Mouse (Mus musculus): Measurements from ENCODE around the gene Dand5.

The Dand5 gene

DNA sequence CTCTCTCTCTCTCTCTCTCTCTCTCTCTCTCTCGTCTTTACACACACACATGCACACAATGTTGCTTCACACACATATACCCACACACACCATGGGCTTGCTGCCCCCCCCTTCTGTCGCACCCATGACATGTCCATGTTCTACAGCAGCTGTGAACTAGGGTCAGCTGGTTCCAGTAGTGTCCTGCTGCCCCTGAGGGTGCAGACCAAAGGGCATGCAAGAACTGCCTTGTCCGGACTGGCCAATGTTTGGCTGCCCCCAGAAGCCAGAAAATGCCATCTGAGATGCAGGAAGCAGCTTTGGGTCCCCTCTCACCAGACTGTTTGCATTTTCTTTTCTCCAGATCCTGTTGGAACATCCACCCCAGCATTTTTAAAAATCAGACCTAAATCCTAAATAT is 50.0 kb downstream of the Dand5 start:
- Histone ChIP-seq H3K36me3 (ENCODE audit: insufficient read depth, low read length) (no peaks in the 10 kb centered on the region), H3K27me3 (ENCODE audit: insufficient read depth, low read length) (peaks cover 96% of the 10 kb centered on the region), H3K4me3 (replicated peaks; ENCODE audit: low read length) (no peak overlapping the region), H3K9me3 (ENCODE audit: low read length) (no peaks in the 10 kb centered on the region), H3K4me1 (replicated peaks; ENCODE audit: low read depth, low read length) (peaks cover 47% of the 10 kb centered on the region)
- TF ChIP-seq NANOG (IDR thresholded peaks at IDR 0.05; ENCODE audit: borderline replicate concordance, low read length) (no peak), CTCF (conservative IDR thresholded peaks at IDR 0.05; ENCODE audit: low read length) (no peak), POU5F1 (IDR thresholded peaks at IDR 0.05; ENCODE audit: borderline replicate concordance, low read length) (no peak)

DNA sequence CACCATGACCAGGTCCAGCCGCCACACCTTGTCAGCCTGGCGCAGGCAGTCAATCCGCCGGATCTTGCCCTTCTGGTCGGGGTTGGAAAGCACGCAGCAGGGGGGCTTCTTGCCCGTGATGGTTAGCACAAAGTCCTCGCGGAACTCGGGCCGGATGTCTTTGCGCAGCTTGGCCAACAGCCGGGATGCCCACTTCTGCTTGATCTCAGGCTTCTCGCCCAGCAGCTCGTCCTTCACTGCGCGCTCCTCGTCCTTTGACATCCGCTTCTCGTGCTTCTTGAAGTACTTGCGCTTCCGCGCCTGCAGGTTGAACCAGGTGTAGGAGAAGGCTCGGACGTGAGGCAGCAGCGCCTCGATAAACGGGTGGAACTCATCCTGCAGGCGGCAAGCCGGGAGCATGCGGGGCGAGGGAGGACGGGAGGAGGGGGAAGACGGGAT is 50.7 kb downstream of the Dand5 start:
- Histone ChIP-seq H3K4me3 (replicated peaks; ENCODE audit: low read length) (peak overlapping the region; percentile 37; the same call in 1 of the 2 replicates), H3K4me1 (replicated peaks; ENCODE audit: low read depth, low read length) (peaks cover 41% of the 10 kb centered on the region), H3K27me3 (ENCODE audit: insufficient read depth, low read length) (peaks cover 96% of the 10 kb centered on the region), H3K9me3 (ENCODE audit: low read length) (no peaks in the 10 kb centered on the region), H3K36me3 (ENCODE audit: insufficient read depth, low read length) (no peaks in the 10 kb centered on the region)
- TF ChIP-seq NANOG (IDR thresholded peaks at IDR 0.05; ENCODE audit: borderline replicate concordance, low read length) (no peak), POU5F1 (IDR thresholded peaks at IDR 0.05; ENCODE audit: borderline replicate concordance, low read length) (no peak), CTCF (conservative IDR thresholded peaks at IDR 0.05; ENCODE audit: low read length) (no peak)

DNA sequence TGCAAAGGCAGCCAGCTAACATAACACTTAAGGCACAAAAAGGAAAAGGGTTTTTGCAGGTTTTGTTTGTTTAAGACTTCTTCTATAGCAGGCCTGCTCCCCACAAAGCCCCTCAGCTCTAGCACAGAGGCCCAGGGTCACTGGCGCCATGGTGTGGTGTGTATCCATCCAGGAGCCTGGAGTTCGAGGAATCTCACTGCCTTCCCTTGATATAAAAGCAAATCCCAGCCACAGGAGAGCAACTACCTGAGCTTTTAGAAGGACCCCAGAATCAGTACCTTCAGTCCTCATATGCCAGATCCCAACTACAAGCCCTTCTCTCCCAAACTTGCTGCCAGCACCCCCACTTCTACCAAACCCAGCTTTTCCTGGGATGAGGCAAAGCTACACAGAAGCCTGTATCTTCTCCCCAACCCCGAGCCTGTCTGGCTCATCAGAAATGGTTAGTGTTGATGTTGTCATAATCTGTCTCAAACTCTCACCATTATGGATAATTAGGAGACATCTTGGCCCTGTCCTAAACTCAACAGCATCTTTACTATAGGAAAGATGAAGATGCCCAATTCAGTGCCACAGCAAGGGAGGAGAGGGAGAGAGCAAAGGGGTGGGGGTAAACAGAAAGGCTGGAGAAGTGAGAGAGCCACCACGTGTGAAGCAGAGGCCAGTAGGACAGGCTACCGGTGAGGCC is 51.5 kb downstream of the Dand5 start:
- Histone ChIP-seq H3K4me1 (replicated peaks; ENCODE audit: low read depth, low read length) (peaks cover 34% of the 10 kb centered on the region), H3K4me3 (replicated peaks; ENCODE audit: low read length) (no peak overlapping the region), H3K36me3 (ENCODE audit: insufficient read depth, low read length) (no peaks in the 10 kb centered on the region), H3K27me3 (ENCODE audit: insufficient read depth, low read length) (peaks cover 97% of the 10 kb centered on the region), H3K9me3 (ENCODE audit: low read length) (no peaks in the 10 kb centered on the region)
- no peak for TF ChIP-seq NANOG (IDR thresholded peaks at IDR 0.05; ENCODE audit: borderline replicate concordance, low read length)
- no peak for TF ChIP-seq CTCF (conservative IDR thresholded peaks at IDR 0.05; ENCODE audit: low read length)
- TF ChIP-seq POU5F1 (IDR thresholded peaks at IDR 0.05; ENCODE audit: borderline replicate concordance, low read length), result no peak

DNA sequence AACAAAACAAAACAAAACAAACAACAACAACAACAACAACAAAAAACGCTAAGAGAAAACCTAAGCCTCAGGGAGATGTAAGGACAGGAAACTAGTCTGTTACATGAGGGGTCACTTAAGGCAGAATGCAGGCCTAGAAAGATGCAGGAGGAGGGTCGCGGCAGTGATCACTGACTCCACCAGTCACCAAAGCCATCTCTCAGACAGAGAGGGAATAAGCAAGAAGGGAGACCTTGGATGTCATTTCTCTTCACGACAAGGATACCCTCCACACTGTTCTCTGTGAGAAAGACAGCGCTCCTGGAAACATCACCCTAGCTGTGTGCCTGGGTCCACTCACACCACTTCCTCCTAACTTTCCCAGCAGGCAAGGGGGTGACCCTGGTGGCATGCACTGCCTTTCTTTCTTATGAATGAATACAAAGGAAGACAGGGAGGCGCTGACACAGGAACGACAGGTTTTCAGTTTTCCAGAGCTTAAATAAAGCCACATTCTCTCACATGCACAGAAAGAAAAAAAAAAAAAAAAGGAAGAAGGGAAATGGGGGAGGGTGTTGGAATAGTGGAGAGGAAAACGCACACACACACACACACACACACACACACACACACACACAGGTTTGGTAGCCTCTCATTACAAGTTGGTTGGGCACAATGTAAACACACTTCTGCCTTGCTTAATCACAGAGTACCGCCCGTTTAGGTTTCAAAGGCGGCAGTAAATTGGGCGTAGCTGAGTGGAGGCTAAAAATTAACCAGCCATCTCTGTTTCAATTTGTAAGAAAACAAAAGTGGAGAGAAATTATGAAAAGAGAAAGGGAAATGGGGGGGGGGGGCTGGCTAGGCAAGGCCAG is 52.3 kb downstream of the Dand5 start:
- peaks cover 26% of the 10 kb centered on the region for H3K4me1 ChIP-seq (replicated peaks; ENCODE audit: low read depth, low read length)
- H3K27me3 ChIP-seq (ENCODE audit: insufficient read depth, low read length), result peaks cover 97% of the 10 kb centered on the region
- no peaks in the 10 kb centered on the region for H3K36me3 ChIP-seq (ENCODE audit: insufficient read depth, low read length)
- no peaks in the 10 kb centered on the region for H3K9me3 ChIP-seq (ENCODE audit: low read length)
- TF ChIP-seq POU5F1 (IDR thresholded peaks at IDR 0.05; ENCODE audit: borderline replicate concordance, low read length) (no peak), NANOG (IDR thresholded peaks at IDR 0.05; ENCODE audit: borderline replicate concordance, low read length) (no peak), CTCF (conservative IDR thresholded peaks at IDR 0.05; ENCODE audit: low read length) (no peak)
- H3K4me3 ChIP-seq (replicated peaks; ENCODE audit: low read length), result no peak overlapping the region

DNA sequence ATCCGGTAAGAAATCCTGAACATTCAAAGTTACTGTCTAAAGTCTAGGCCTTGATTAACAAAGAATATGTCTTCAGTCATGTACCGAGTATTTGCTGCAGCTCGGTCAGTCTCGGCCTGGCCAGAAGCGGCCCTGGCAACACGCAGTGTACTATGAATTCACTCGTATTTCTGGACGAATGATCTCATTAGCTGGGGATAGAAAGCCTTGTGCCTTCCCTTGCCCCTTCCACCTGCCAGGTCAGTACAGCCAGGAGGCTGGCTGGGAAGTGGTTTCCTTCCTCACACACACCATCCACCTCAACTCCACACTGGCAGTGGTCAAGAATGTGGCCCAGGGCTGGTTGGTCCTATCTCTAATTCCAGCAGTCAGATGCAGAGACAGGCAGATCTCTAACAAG is 53.3 kb downstream of the Dand5 start:
- Histone ChIP-seq H3K9me3 (ENCODE audit: low read length) (no peaks in the 10 kb centered on the region), H3K27me3 (ENCODE audit: insufficient read depth, low read length) (peaks cover 97% of the 10 kb centered on the region), H3K4me3 (replicated peaks; ENCODE audit: low read length) (no peak overlapping the region), H3K4me1 (replicated peaks; ENCODE audit: low read depth, low read length) (peaks cover 16% of the 10 kb centered on the region), H3K36me3 (ENCODE audit: insufficient read depth, low read length) (no peaks in the 10 kb centered on the region)
- TF ChIP-seq POU5F1 (IDR thresholded peaks at IDR 0.05; ENCODE audit: borderline replicate concordance, low read length) (no peak), CTCF (conservative IDR thresholded peaks at IDR 0.05; ENCODE audit: low read length) (no peak), NANOG (IDR thresholded peaks at IDR 0.05; ENCODE audit: borderline replicate concordance, low read length) (no peak)

DNA sequence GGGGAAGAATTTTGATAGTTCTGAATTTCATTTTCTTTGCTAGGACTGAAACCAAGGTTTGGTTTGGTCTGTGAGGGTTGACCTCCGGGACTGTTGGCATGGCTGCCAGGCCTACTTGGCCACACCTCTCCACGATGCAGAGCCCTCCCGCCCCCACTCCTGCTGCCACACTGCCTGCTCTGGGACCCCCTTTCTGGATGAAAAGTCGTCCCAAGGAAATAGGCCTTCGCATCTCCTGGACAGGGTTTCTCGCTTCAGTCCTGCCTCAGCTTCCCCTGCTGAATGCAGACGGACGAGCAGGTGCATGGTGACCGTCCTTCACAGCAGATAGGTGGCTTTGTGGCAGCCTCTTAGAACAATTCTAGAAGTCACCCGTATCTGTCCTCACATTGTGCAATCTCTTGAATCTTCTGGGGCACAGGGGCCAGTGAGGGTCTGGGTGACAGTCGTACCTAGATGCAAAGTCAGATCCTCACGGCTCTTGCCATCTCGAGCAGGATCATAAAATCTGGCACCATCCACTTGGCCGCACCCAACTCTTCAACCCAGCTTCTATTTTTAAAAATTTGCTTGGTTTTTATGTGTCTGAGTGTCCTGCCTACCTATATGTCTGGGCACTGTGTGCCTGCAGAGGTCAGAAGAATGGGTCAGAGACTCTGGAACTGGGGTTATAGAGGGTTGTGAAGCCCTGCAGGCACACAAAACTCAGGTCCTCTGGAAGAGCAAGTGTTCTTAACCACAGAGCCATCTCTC is 54.1 kb downstream of the Dand5 start:
- Histone ChIP-seq H3K9me3 (ENCODE audit: low read length) (no peaks in the 10 kb centered on the region), H3K36me3 (ENCODE audit: insufficient read depth, low read length) (no peaks in the 10 kb centered on the region), H3K27me3 (ENCODE audit: insufficient read depth, low read length) (peaks cover 98% of the 10 kb centered on the region), H3K4me3 (replicated peaks; ENCODE audit: low read length) (no peak overlapping the region), H3K4me1 (replicated peaks; ENCODE audit: low read depth, low read length) (peaks cover 12% of the 10 kb centered on the region)
- no peak for TF ChIP-seq POU5F1 (IDR thresholded peaks at IDR 0.05; ENCODE audit: borderline replicate concordance, low read length)
- TF ChIP-seq NANOG (IDR thresholded peaks at IDR 0.05; ENCODE audit: borderline replicate concordance, low read length), result no peak
- no peak for TF ChIP-seq CTCF (conservative IDR thresholded peaks at IDR 0.05; ENCODE audit: low read length)

DNA sequence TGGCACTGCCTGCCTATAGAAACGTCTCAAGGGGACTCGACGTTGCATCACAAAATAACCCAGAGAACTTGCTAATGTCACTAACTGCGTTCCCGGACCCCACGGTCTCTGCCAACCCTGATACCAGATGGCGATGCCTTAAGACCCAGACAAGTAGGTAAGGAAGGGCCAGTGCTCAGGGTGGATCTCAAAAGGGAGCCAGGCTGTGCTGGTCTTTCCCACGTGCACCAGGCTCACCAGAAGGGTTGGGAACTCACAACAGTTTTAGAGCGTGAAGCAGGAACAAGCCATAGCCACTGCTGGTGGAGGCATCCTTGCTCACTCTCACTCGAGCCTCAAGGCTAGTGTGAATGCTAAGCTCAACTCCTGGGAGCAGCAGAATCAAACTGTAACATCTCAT is 55.4 kb downstream of the Dand5 start:
- Histone ChIP-seq H3K9me3 (ENCODE audit: low read length) (no peaks in the 10 kb centered on the region), H3K4me1 (replicated peaks; ENCODE audit: low read depth, low read length) (peaks cover 7% of the 10 kb centered on the region), H3K4me3 (replicated peaks; ENCODE audit: low read length) (no peak overlapping the region), H3K27me3 (ENCODE audit: insufficient read depth, low read length) (peaks cover 96% of the 10 kb centered on the region), H3K36me3 (ENCODE audit: insufficient read depth, low read length) (no peaks in the 10 kb centered on the region)
- TF ChIP-seq CTCF (conservative IDR thresholded peaks at IDR 0.05; ENCODE audit: low read length) (no peak), POU5F1 (IDR thresholded peaks at IDR 0.05; ENCODE audit: borderline replicate concordance, low read length) (no peak), NANOG (IDR thresholded peaks at IDR 0.05; ENCODE audit: borderline replicate concordance, low read length) (no peak)

DNA sequence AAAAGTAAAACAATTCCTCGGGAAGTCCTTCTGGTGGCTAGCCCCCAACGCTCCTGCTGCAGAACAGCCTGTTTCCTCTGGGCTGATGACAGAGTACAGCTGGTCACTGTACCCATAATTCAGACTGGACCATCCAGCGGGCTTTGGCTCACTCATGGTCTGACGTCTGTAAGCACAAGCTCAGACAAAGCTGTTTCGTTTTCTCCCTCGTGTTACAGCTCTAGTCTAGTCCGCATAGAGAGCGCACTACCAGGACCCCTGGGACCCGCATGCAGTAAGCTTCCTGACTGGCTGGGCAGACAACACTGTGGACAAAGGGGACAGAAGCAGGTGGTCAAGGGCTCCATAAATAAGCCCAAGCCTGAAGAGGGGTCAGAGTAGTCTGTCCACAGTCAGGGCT is 56.2 kb downstream of the Dand5 start:
- Histone ChIP-seq H3K27me3 (ENCODE audit: insufficient read depth, low read length) (peaks cover 90% of the 10 kb centered on the region), H3K4me3 (replicated peaks; ENCODE audit: low read length) (no peak overlapping the region), H3K9me3 (ENCODE audit: low read length) (no peaks in the 10 kb centered on the region), H3K36me3 (ENCODE audit: insufficient read depth, low read length) (no peaks in the 10 kb centered on the region), H3K4me1 (replicated peaks; ENCODE audit: low read depth, low read length) (no peaks in the 10 kb centered on the region)
- TF ChIP-seq CTCF (conservative IDR thresholded peaks at IDR 0.05; ENCODE audit: low read length), result no peak
